Comparison of ENCODE assay signal across 27 mouse cellular contexts in genomic region chr4:134352929-134353328, GRCm38 (mm10). TPM values are rescaled to one million over a fixed set of nuclear protein-coding genes. Genes with fewer than 3 reads are reported as not detected.
DNase-seq lines count a peak whose midpoint lies in the region; ATAC-seq and TF ChIP-seq lines count a peak whose summit lies in the region.
"Had no signal": no experiment of that assay in that cellular context is flagged by ENCODE, and none has a peak within 500 bp of the region (broad histone marks: within the 10 kb centered on the region; RNA-seq: fewer than 3 reads in every experiment).

No protein-coding gene starts in this region.

- no peak overlapping the region for H3K4me2 ChIP-seq in kidney, postnatal 0 days (ENCODE audit: low read length)
- no peak overlapping the region for H3K4me2 ChIP-seq in intestine, postnatal 0 days (replicated peaks; ENCODE audit: low read depth)
- H3K4me2 ChIP-seq: embryonic facial prominence, embryonic 12.5 days; embryonic facial prominence, embryonic 15.5 days; forebrain, embryonic 15.5 days; heart, embryonic 11.5 days; hindbrain, embryonic 13.5 days had no signal

- no peaks in the 10 kb centered on the region for H3K9me3 ChIP-seq in kidney, postnatal 0 days (replicated peaks; ENCODE audit: low read length)
- no peaks in the 10 kb centered on the region for H3K9me3 ChIP-seq in intestine, postnatal 0 days (ENCODE audit: control insufficient read depth)
- H3K9me3 ChIP-seq: embryonic facial prominence, embryonic 12.5 days; embryonic facial prominence, embryonic 15.5 days; forebrain, embryonic 15.5 days; G1E; hindbrain, embryonic 10.5 days; hindbrain, embryonic 13.5 days had no signal

- no peak for TF ChIP-seq CTCF in gastrocnemius, adult 2 months (IDR thresholded peaks at IDR 0.05)
- TF ChIP-seq CTCF in kidney, postnatal 0 days (IDR thresholded peaks at IDR 0.05; ENCODE audit: low read depth), result no peak
- no peak for TF ChIP-seq CTCF in intestine, postnatal 0 days (IDR thresholded peaks at IDR 0.05; ENCODE audit: low read depth)
- no peak for TF ChIP-seq CTCF in cerebellum, adult 2 months (IDR thresholded peaks at IDR 0.05; ENCODE audit: borderline replicate concordance, insufficient read depth, low read depth, low read length)

- TF ChIP-seq POLR2A in cerebellum, adult 2 months (IDR thresholded peaks at IDR 0.05; ENCODE audit: borderline replicate concordance, insufficient read depth, low read length), result no peak

- H3K4me3 ChIP-seq in gastrocnemius, adult 2 months, result no peak overlapping the region
- H3K4me3 ChIP-seq in kidney, postnatal 0 days (replicated peaks; ENCODE audit: low read depth, low read length), result no peak overlapping the region
- no peak overlapping the region for H3K4me3 ChIP-seq in intestine, postnatal 0 days (ENCODE audit: low read depth, low read length)
- no peak overlapping the region for H3K4me3 ChIP-seq in cerebellum, adult 2 months (replicated peaks; ENCODE audit: insufficient read depth, low read depth, low read length)
- H3K4me3 ChIP-seq: embryonic facial prominence, embryonic 12.5 days; embryonic facial prominence, embryonic 15.5 days; forebrain, embryonic 15.5 days; hindbrain, embryonic 10.5 days; hindbrain, embryonic 13.5 days had no signal

- intact Hi-C loops in gastrocnemius, adult 2 months (cut with DNase I), result no loop called here

- no peaks in the 10 kb centered on the region for H3K36me3 ChIP-seq in kidney, postnatal 0 days (ENCODE audit: insufficient read depth, low read length)
- peaks cover 15% of the 10 kb centered on the region; the same call in 1 of the 2 replicates for H3K36me3 ChIP-seq in intestine, postnatal 0 days (ENCODE audit: control insufficient read depth, insufficient read depth)
- H3K36me3 ChIP-seq: embryonic facial prominence, embryonic 12.5 days; embryonic facial prominence, embryonic 15.5 days; forebrain, embryonic 15.5 days; hindbrain, embryonic 10.5 days; hindbrain, embryonic 13.5 days had no signal

- no peaks in the 10 kb centered on the region for H3K27me3 ChIP-seq in kidney, postnatal 0 days (ENCODE audit: insufficient read depth, low read length)
- H3K27me3 ChIP-seq in intestine, postnatal 0 days (replicated peaks; ENCODE audit: control insufficient read depth, insufficient read depth, low read length), result no peaks in the 10 kb centered on the region
- no peaks in the 10 kb centered on the region for H3K27me3 ChIP-seq in cerebellum, adult 2 months (ENCODE audit: control insufficient read depth, insufficient read depth, low read length)
- H3K27me3 ChIP-seq: embryonic facial prominence, embryonic 15.5 days; forebrain, embryonic 15.5 days; Patski had no signal

- 45% methylated on average over 7 of the region's 7 CpGs for WGBS in kidney, postnatal 0 days
- WGBS in intestine, postnatal 0 days, result 60% methylated on average over 7 of the region's 7 CpGs
- WGBS in cerebellum, adult 2 months, result 87% methylated on average over 7 of the region's 7 CpGs

- no peak for ATAC-seq in kidney, postnatal 0 days (replicated peaks; ENCODE audit: low FRiP score, low read depth)
- ATAC-seq in intestine, postnatal 0 days, result no peak
- ATAC-seq: forebrain, embryonic 15.5 days; hindbrain, embryonic 16.5 days; inflammation-experienced regulatory T-cells, adult 6 months had no signal

- no peak overlapping the region for H3K9ac ChIP-seq in kidney, postnatal 0 days (ENCODE audit: low read depth, low read length)
- H3K9ac ChIP-seq in intestine, postnatal 0 days (ENCODE audit: low read depth, low read length), result no peak overlapping the region
- H3K9ac ChIP-seq: embryonic facial prominence, embryonic 12.5 days; embryonic facial prominence, embryonic 15.5 days; forebrain, embryonic 15.5 days had no signal

- peak overlapping the region; percentile 64 for H3K27ac ChIP-seq in gastrocnemius, adult 2 months
- H3K27ac ChIP-seq in kidney, postnatal 0 days, result no peak overlapping the region
- H3K27ac ChIP-seq in intestine, postnatal 0 days (ENCODE audit: low read depth, low read length), result peak overlapping the region; percentile 93
- no peak overlapping the region for H3K27ac ChIP-seq in cerebellum, adult 2 months (ENCODE audit: insufficient read depth, low read length)
- H3K27ac ChIP-seq: embryonic facial prominence, embryonic 12.5 days; embryonic facial prominence, embryonic 15.5 days; forebrain, embryonic 15.5 days; hindbrain, embryonic 13.5 days had no signal

- DNase-seq in gastrocnemius, adult 2 months, result no peak
- DNase-seq in gastrocnemius, postnatal 25 days, result no peak
- DNase-seq in kidney, postnatal 0 days (ENCODE audit: low spot score), result peak; percentile 48
- DNase-seq in kidney, postnatal 25 days, result no peak
- peak; percentile 50 for DNase-seq in induced T-regulatory cell, adult 2 months (ENCODE audit: low read depth)
- DNase-seq in cerebellum, adult 2 months, result no peak
- no peak for DNase-seq in heart, adult 9 months (ENCODE audit: low spot score in 2 of 2)
- DNase-seq: adrenal gland, adult 2 months; adrenal gland, postnatal 14 days; cerebellum, adult 18-20 months; cerebellum, adult 9-11 months; cerebellum, postnatal 25 days; gastrocnemius, postnatal 10 days; heart, adult 18-20 months had no signal

- H3K4me1 ChIP-seq in kidney, postnatal 0 days (replicated peaks; ENCODE audit: insufficient read depth, low read length), result peaks cover 20% of the 10 kb centered on the region
- peaks cover 16% of the 10 kb centered on the region for H3K4me1 ChIP-seq in intestine, postnatal 0 days (replicated peaks; ENCODE audit: control insufficient read depth, insufficient read depth, low read length)
- peaks cover 7% of the 10 kb centered on the region; the same call in 1 of the 2 replicates for H3K4me1 ChIP-seq in cerebellum, adult 2 months (ENCODE audit: control insufficient read depth, insufficient read depth, low read length)

RNA-seq across cellular contexts. Expression of gene Slc30a2, which starts 9.9 kb away (rescaled TPM):
- 10 to 100 TPM in 1 of 2 experiments, 1 to 10 TPM in 1; 4.4 to 25.8 TPM for total RNA-seq in gastrocnemius, adult 2 months (2021)
- total RNA-seq in gastrocnemius, postnatal 25 days (2021), result 1 to 10 TPM; 1.4 to 7.2 TPM
- polyA plus RNA-seq in kidney, postnatal 0 days (2015; fragmentation: Nextera tagmentation; extraction: Ambion mirVana), result 0.48 and 0.82 TPM in 2 replicates
- 15.4 and 39.1 TPM in 2 replicates for polyA plus RNA-seq in intestine, postnatal 0 days (2015; fragmentation: Nextera tagmentation; extraction: Ambion mirVana)
- polyA plus RNA-seq in cerebellum, adult 2 months (2012; rRNA removed), result 0.13 and 0.20 TPM in 2 replicates
- total RNA-seq: common myeloid progenitor, adult 5-6 weeks had no signal
- polyA plus RNA-seq: forebrain, embryonic 11.5 days; hindbrain, embryonic 13.5 days; Patski had no signal

RNA-seq across cellular contexts. Expression of gene Extl1, which starts 30.7 kb away (rescaled TPM):
- 10 to 100 TPM; 25.1 to 27.8 TPM for total RNA-seq in gastrocnemius, adult 2 months (2021)
- total RNA-seq in gastrocnemius, postnatal 25 days (2021), result 10 to 100 TPM; 25.5 to 29.2 TPM
- polyA plus RNA-seq in kidney, postnatal 0 days (2015; fragmentation: Nextera tagmentation; extraction: Ambion mirVana), result 0.70 and 0.86 TPM in 2 replicates
- 1.0 and 1.2 TPM in 2 replicates for polyA plus RNA-seq in intestine, postnatal 0 days (2015; fragmentation: Nextera tagmentation; extraction: Ambion mirVana)
- polyA plus RNA-seq in cerebellum, adult 2 months (2012; rRNA removed), result 10.3 and 13.0 TPM in 2 replicates
- total RNA-seq: common myeloid progenitor, adult 5-6 weeks had no signal
- polyA plus RNA-seq: G1E had no signal

RNA-seq across cellular contexts. Expression of gene Trim63, which starts 38.0 kb away (rescaled TPM):
- 100 to 1,000 TPM; 250 to 325 TPM for total RNA-seq in gastrocnemius, adult 2 months (2021)
- total RNA-seq in gastrocnemius, postnatal 25 days (2021), result 100 to 1,000 TPM; 113 to 253 TPM
- polyA plus RNA-seq in kidney, postnatal 0 days (2015; fragmentation: Nextera tagmentation; extraction: Ambion mirVana), result 2.4 and 2.7 TPM in 2 replicates
- 1.4 and 1.7 TPM in 2 replicates for polyA plus RNA-seq in intestine, postnatal 0 days (2015; fragmentation: Nextera tagmentation; extraction: Ambion mirVana)
- polyA plus RNA-seq in cerebellum, adult 2 months (2012; rRNA removed), result 0.07 and 0.24 TPM in 2 replicates
- total RNA-seq: adrenal gland, adult 2 months; adrenal gland, postnatal 14 days; common myeloid progenitor, adult 5-6 weeks; G1E had no signal
- polyA plus RNA-seq: G1E; inflammation-experienced regulatory T-cells, adult 6 months had no signal

RNA-seq across cellular contexts. Expression of gene Pafah2, which starts 43.2 kb away (rescaled TPM):
- 1 to 10 TPM; 2.6 to 4.0 TPM for total RNA-seq in gastrocnemius, adult 2 months (2021)
- 1 to 10 TPM; 3.2 TPM for total RNA-seq in gastrocnemius, postnatal 25 days (2021)
- polyA plus RNA-seq in kidney, postnatal 0 days (2015; fragmentation: Nextera tagmentation; extraction: Ambion mirVana), result 22.7 and 24.4 TPM in 2 replicates
- polyA plus RNA-seq in intestine, postnatal 0 days (2015; fragmentation: Nextera tagmentation; extraction: Ambion mirVana), result 39.8 and 49.2 TPM in 2 replicates
- 7.1 and 8.9 TPM in 2 replicates for polyA plus RNA-seq in cerebellum, adult 2 months (2012; rRNA removed)

Comparison
In these comparisons a context has a peak if more than half of its experiments do, and no peak if none do; other contexts are left out.
1. DNase-seq: peak in kidney, postnatal 0 days (single experiment) and induced T-regulatory cell, adult 2 months (single experiment); none in gastrocnemius, adult 2 months (single experiment), gastrocnemius, postnatal 25 days (single experiment), kidney, postnatal 25 days (0 of 2), cerebellum, adult 2 months (0 of 2) and heart, adult 9 months (0 of 2).
2. H3K27ac ChIP-seq: peak in gastrocnemius, adult 2 months (single experiment) and intestine, postnatal 0 days (single experiment); none in kidney, postnatal 0 days (single experiment) and cerebellum, adult 2 months (single experiment).